Mouse (Mus musculus) lung, embryonic 15.5 days (tissue): ENCODE results near the gene Tmem107. TPM values are rescaled to one million over a fixed set of nuclear protein-coding genes. Genes with fewer than 3 reads are reported as not detected.

Experiments used
- polyA plus RNA-seq: library from polyadenylated mRNA; unstranded; fragments of >200 nt; fragmentation: Nextera tagmentation; extraction: Ambion mirVana; gene quantifications from 2 replicates; pipeline ENCODE4 v1.2.1, GENCODE M21; 2015

Tmem107 gene
- polyA plus RNA-seq, 1 experiment from 2014 or later, result 71.1 TPM

Other genes with a start within 250 kb of the Tmem107 start
- gene Ndel1, start 198.9 kb upstream of the Tmem107 start, polyA plus RNA-seq, result 72.8 and 77.1 TPM in 2 replicates
- gene Rnf222, start 182.3 kb upstream of the Tmem107 start, polyA plus RNA-seq, result 0.16 TPM in 2 replicates
- 880 and 922 TPM in 2 replicates for gene Rpl26, start 169.2 kb upstream of the Tmem107 start, polyA plus RNA-seq
- gene Odf4, start 143.7 kb upstream of the Tmem107 start, polyA plus RNA-seq, result not detected in 2 replicates
- gene Arhgef15, start 113.3 kb upstream of the Tmem107 start, polyA plus RNA-seq, result 21.2 and 24.4 TPM in 2 replicates
- 2.8 and 3.1 TPM in 2 replicates for gene Slc25a35, start 102.7 kb upstream of the Tmem107 start, polyA plus RNA-seq
- gene Rangrf, start 95.6 kb upstream of the Tmem107 start, polyA plus RNA-seq, result 46.2 and 46.6 TPM in 2 replicates
- gene Pfas, start 62.3 kb upstream of the Tmem107 start, polyA plus RNA-seq, result 31.4 and 33.4 TPM in 2 replicates
- 53.3 and 54.7 TPM in 2 replicates for gene Ctc1, start 54.9 kb upstream of the Tmem107 start, polyA plus RNA-seq
- 207 and 211 TPM in 2 replicates for gene Aurkb, start 25.2 kb upstream of the Tmem107 start, polyA plus RNA-seq
- gene Borcs6, start 11.1 kb upstream of the Tmem107 start, polyA plus RNA-seq, result 9.1 and 10.3 TPM in 2 replicates
- gene Vamp2, start 17.7 kb downstream of the Tmem107 start, polyA plus RNA-seq, result 61.6 and 66.6 TPM in 2 replicates
- 21.7 and 24.0 TPM in 2 replicates for gene Per1, start 24.4 kb downstream of the Tmem107 start, polyA plus RNA-seq
- 0.52 and 0.60 TPM in 2 replicates for gene Hes7, start 49.6 kb downstream of the Tmem107 start, polyA plus RNA-seq
- gene 9130213A22Rik, start 51.8 kb downstream of the Tmem107 start, polyA plus RNA-seq, result 0.36 and 0.57 TPM in 2 replicates
- gene Aloxe3, start 55.1 kb downstream of the Tmem107 start, polyA plus RNA-seq, result 0.16 and 0.53 TPM in 2 replicates
- gene Alox12b, start 86.2 kb downstream of the Tmem107 start, polyA plus RNA-seq, result not detected in 2 replicates
- 0.29 and 0.67 TPM in 2 replicates for gene Alox8, start 127.0 kb downstream of the Tmem107 start, polyA plus RNA-seq
- gene Gucy2e, start 166.2 kb downstream of the Tmem107 start, polyA plus RNA-seq, result 0.07 and 0.08 TPM in 2 replicates